Mouse (Mus musculus) stomach, embryonic 15.5 days (tissue): Measurements from ENCODE around the gene Bbs9. TPM values are rescaled to one million over a fixed set of nuclear protein-coding genes. Genes with fewer than 3 reads are reported as not detected.

ENCODE experiments used
- ATAC-seq: fragments of 200-750 bp; cut with Nextera tagmentation; 2 replicates; pipeline ENCODE4 v1.8.0; 2017; ENCODE audit warnings: low read depth, moderate number of reproducible peaks, moderate TSS enrichment; ENCODE audit not compliant: insufficient read depth, low FRiP score
- H3K27ac ChIP-seq: fragments of 300-500 bp; sonication (generic); 2 replicates; pipeline ENCODE4 v1.5.1; 2015; ENCODE audit warnings: mild to moderate bottlenecking, inconsistent platforms
- H3K27me3 ChIP-seq: fragments of 300-500 bp; sonication (generic); replicated peaks from 2 replicates; pipeline ENCODE4 v1.6.1; 2015; ENCODE audit warnings: inconsistent platforms
- H3K36me3 ChIP-seq: fragments of 300-500 bp; sonication (generic); 2 replicates; pipeline ENCODE4 v1.6.1; 2015; ENCODE audit warnings: inconsistent platforms
- H3K4me1 ChIP-seq: fragments of 300-500 bp; sonication (generic); 2 replicates; pipeline ENCODE4 v1.6.1; 2015; ENCODE audit warnings: inconsistent platforms
- H3K4me2 ChIP-seq: fragments of 300-500 bp; sonication (generic); 2 replicates; pipeline ENCODE4 v1.6.1; 2015; ENCODE audit warnings: mild to moderate bottlenecking, inconsistent platforms
- H3K4me3 ChIP-seq: fragments of 300-500 bp; sonication (generic); replicated peaks from 2 replicates; pipeline ENCODE4 v1.5.1; 2015; ENCODE audit warnings: inconsistent platforms
- H3K9ac ChIP-seq: fragments of 300-500 bp; sonication (generic); 2 replicates; pipeline ENCODE4 v1.6.1; 2015; ENCODE audit warnings: inconsistent platforms
- H3K9me3 ChIP-seq: fragments of 300-500 bp; sonication (generic); 2 replicates; pipeline ENCODE4 v1.6.1; 2016; ENCODE audit warnings: inconsistent platforms
- WGBS: fragments of 180-500 bp; shearing (Covaris S2); methylation state at CpG from one replicate; pipeline ENCODE4 v1.1.7; 2015; 5-methylcytosine and 5-hydroxymethylcytosine counted together
- polyA plus RNA-seq: library from polyadenylated mRNA; unstranded; fragments of >200 nt; fragmentation: Nextera tagmentation; extraction: Ambion mirVana; gene quantifications from 2 replicates; pipeline ENCODE4 v1.2.1, GENCODE M21; 2015

Gene Bbs9
- polyA plus RNA-seq, 1 experiment from 2014 or later: 9.9 TPM

GRCm38 (mm10) chr9:22771785-22772184, 296.3 kb downstream of the Bbs9 start:
- H3K9me3 ChIP-seq: no peaks in the 10 kb centered on the region
- H3K4me1 ChIP-seq: no peaks in the 10 kb centered on the region
- no peak overlapping the region for H3K4me3 ChIP-seq
- no peaks in the 10 kb centered on the region for H3K36me3 ChIP-seq
- 83% methylated on average over 3 of the region's 3 CpGs for WGBS
- ATAC-seq: no peak
- no peak overlapping the region for H3K27ac ChIP-seq
- H3K4me2 ChIP-seq: no peak overlapping the region
- no peaks in the 10 kb centered on the region for H3K27me3 ChIP-seq
- no peak overlapping the region for H3K9ac ChIP-seq

- H3K36me3 ChIP-seq: no peaks in the 10 kb centered on the region
- H3K4me2 ChIP-seq: no peak overlapping the region
- no peaks in the 10 kb centered on the region for H3K9me3 ChIP-seq
- no peak overlapping the region for H3K4me3 ChIP-seq
- no peak overlapping the region for H3K9ac ChIP-seq
- H3K27me3 ChIP-seq: no peaks in the 10 kb centered on the region
- WGBS: 85% methylated on average over 5 of the region's 5 CpGs
- no peak overlapping the region for H3K27ac ChIP-seq
- ATAC-seq: no peak
- no peaks in the 10 kb centered on the region for H3K4me1 ChIP-seq
These were observed 300.9 kb downstream of the Bbs9 start for GRCm38 (mm10) chr9:22776246-22776961.

GRCm38 (mm10) chr9:22777425-22777824, 301.9 kb downstream of the Bbs9 start:
- ATAC-seq: no peak
- H3K27me3 ChIP-seq: no peaks in the 10 kb centered on the region
- WGBS: 84% methylated on average over 7 of the region's 7 CpGs
- H3K36me3 ChIP-seq: no peaks in the 10 kb centered on the region
- H3K4me1 ChIP-seq: no peaks in the 10 kb centered on the region
- no peaks in the 10 kb centered on the region for H3K9me3 ChIP-seq
- H3K9ac ChIP-seq: no peak overlapping the region
- H3K4me3 ChIP-seq: no peak overlapping the region
- no peak overlapping the region for H3K27ac ChIP-seq
- no peak overlapping the region for H3K4me2 ChIP-seq

- 83% methylated on average over 6 of the region's 6 CpGs for WGBS
- H3K4me2 ChIP-seq: no peak overlapping the region
- no peaks in the 10 kb centered on the region for H3K27me3 ChIP-seq
- H3K36me3 ChIP-seq: no peaks in the 10 kb centered on the region
- no peak overlapping the region for H3K4me3 ChIP-seq
- no peak overlapping the region for H3K9ac ChIP-seq
- H3K9me3 ChIP-seq: no peaks in the 10 kb centered on the region
- no peak overlapping the region for H3K27ac ChIP-seq
- no peak for ATAC-seq
- H3K4me1 ChIP-seq: no peaks in the 10 kb centered on the region
These were observed 304.1 kb downstream of the Bbs9 start for GRCm38 (mm10) chr9:22779631-22780030.

- 87% methylated on average over 4 of the region's 4 CpGs for WGBS
- no peaks in the 10 kb centered on the region for H3K4me1 ChIP-seq
These were observed 310.5 kb downstream of the Bbs9 start for GRCm38 (mm10) chr9:22786006-22786405.

GRCm38 (mm10) chr9:22788423-22788822, 312.9 kb downstream of the Bbs9 start:
- H3K9ac ChIP-seq: no peak overlapping the region
- ATAC-seq: no peak
- 90% methylated on average over 4 of the region's 4 CpGs for WGBS

More at GRCm38 (mm10) chr9:22786006-22786405, 310.5 kb downstream of the Bbs9 start:
- no peak overlapping the region for H3K4me2 ChIP-seq
- H3K27ac ChIP-seq: no peak overlapping the region
- no peaks in the 10 kb centered on the region for H3K27me3 ChIP-seq
- no peak for ATAC-seq
- H3K4me3 ChIP-seq: no peak overlapping the region
- H3K9me3 ChIP-seq: no peaks in the 10 kb centered on the region
- H3K36me3 ChIP-seq: no peaks in the 10 kb centered on the region
- H3K9ac ChIP-seq: no peak overlapping the region

GRCm38 (mm10) chr9:22788850-22789249, 313.3 kb downstream of the Bbs9 start:
- Histone ChIP-seq H3K36me3 (no peaks in the 10 kb centered on the region), H3K9me3 (no peaks in the 10 kb centered on the region), H3K4me1 (no peaks in the 10 kb centered on the region), H3K27me3 (no peaks in the 10 kb centered on the region), H3K9ac (no peak overlapping the region), H3K4me3 (no peak overlapping the region), H3K4me2 (no peak overlapping the region), H3K27ac (no peak overlapping the region)
- ATAC-seq: no peak
- 83% methylated on average over 4 of the region's 4 CpGs for WGBS

More at GRCm38 (mm10) chr9:22788423-22788822, 312.9 kb downstream of the Bbs9 start:
- Histone ChIP-seq H3K27ac (no peak overlapping the region), H3K27me3 (no peaks in the 10 kb centered on the region), H3K4me3 (no peak overlapping the region), H3K9me3 (no peaks in the 10 kb centered on the region), H3K4me1 (no peaks in the 10 kb centered on the region), H3K36me3 (no peaks in the 10 kb centered on the region), H3K4me2 (no peak overlapping the region)

- ATAC-seq: no peak
- Histone ChIP-seq H3K4me3 (no peak overlapping the region), H3K4me1 (no peaks in the 10 kb centered on the region), H3K36me3 (no peaks in the 10 kb centered on the region), H3K27me3 (no peaks in the 10 kb centered on the region), H3K9me3 (no peaks in the 10 kb centered on the region), H3K4me2 (no peak overlapping the region), H3K9ac (no peak overlapping the region), H3K27ac (no peak overlapping the region)
- 77% methylated on average over 9 of the region's 9 CpGs for WGBS
These were observed 314.1 kb downstream of the Bbs9 start for GRCm38 (mm10) chr9:22789380-22790168.

GRCm38 (mm10) chr9:22791208-22791607, 315.7 kb downstream of the Bbs9 start:
- H3K27ac ChIP-seq: no peak overlapping the region
- no peak overlapping the region for H3K4me2 ChIP-seq
- 81% methylated on average over 5 of the region's 5 CpGs for WGBS
- no peaks in the 10 kb centered on the region for H3K27me3 ChIP-seq
- no peaks in the 10 kb centered on the region for H3K36me3 ChIP-seq
- no peaks in the 10 kb centered on the region for H3K9me3 ChIP-seq
- no peak for ATAC-seq
- H3K4me3 ChIP-seq: no peak overlapping the region
- H3K9ac ChIP-seq: no peak overlapping the region
- H3K4me1 ChIP-seq: no peaks in the 10 kb centered on the region

- no peaks in the 10 kb centered on the region for H3K4me1 ChIP-seq
- H3K9me3 ChIP-seq: no peaks in the 10 kb centered on the region
- H3K27me3 ChIP-seq: no peaks in the 10 kb centered on the region
- no peaks in the 10 kb centered on the region for H3K36me3 ChIP-seq
- H3K27ac ChIP-seq: no peak overlapping the region
- no peak for ATAC-seq
- H3K4me3 ChIP-seq: no peak overlapping the region
- no peak overlapping the region for H3K9ac ChIP-seq
- WGBS: 70% methylated on average over 9 of the region's 9 CpGs
- no peak overlapping the region for H3K4me2 ChIP-seq
These were observed 316.2 kb downstream of the Bbs9 start for GRCm38 (mm10) chr9:22791750-22792149.

- H3K4me2 ChIP-seq: no peak overlapping the region
- H3K4me3 ChIP-seq: no peak overlapping the region
- no peaks in the 10 kb centered on the region for H3K27me3 ChIP-seq
- no peaks in the 10 kb centered on the region for H3K9me3 ChIP-seq
- no peaks in the 10 kb centered on the region for H3K36me3 ChIP-seq
- H3K9ac ChIP-seq: no peak overlapping the region
- no peak overlapping the region for H3K27ac ChIP-seq
- H3K4me1 ChIP-seq: no peaks in the 10 kb centered on the region
- WGBS: 71% methylated on average over 7 of the region's 7 CpGs
- ATAC-seq: no peak
These were observed 318.2 kb downstream of the Bbs9 start for GRCm38 (mm10) chr9:22793698-22794097.

- Histone ChIP-seq H3K4me2 (no peak overlapping the region), H3K27ac (no peak overlapping the region), H3K27me3 (no peaks in the 10 kb centered on the region), H3K9ac (no peak overlapping the region), H3K4me1 (no peaks in the 10 kb centered on the region), H3K36me3 (no peaks in the 10 kb centered on the region), H3K9me3 (no peaks in the 10 kb centered on the region), H3K4me3 (no peak overlapping the region)
- 46% methylated on average over 7 of the region's 7 CpGs for WGBS
- ATAC-seq: no peak
These were observed 325.2 kb downstream of the Bbs9 start for GRCm38 (mm10) chr9:22800675-22801074.
